Mouse (Mus musculus): ENCODE measurements around the gene Trmo. TPM values are rescaled to one million over a fixed set of nuclear protein-coding genes. Genes with fewer than 3 reads are reported as not detected.
A peak's percentile ranks its signal among the peaks of the same experiment; 100 is the strongest.

Trmo gene
- polyA plus RNA-seq, 1 experiment: 8.1 TPM

DNA sequence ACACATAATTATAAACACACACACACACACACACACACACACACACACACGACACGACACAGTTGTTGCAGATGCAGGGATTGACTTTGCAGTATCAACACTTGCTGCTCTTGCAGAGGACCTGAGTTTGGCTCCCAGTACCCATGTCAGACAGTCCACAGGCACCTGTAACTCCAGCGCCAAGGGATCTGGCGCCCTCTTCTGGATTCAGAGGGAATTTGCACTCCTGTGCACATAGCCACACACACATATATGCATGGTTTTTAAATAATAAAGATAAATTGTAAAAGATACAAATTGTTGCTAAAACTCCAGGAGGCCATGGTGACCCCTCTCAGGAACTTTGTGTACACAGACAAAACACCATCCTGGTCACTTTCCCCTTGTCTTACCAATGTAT is 20.2 kb downstream of the Trmo start:
- peak; percentile 40; the same call in 1 of the 2 replicates for TF ChIP-seq CTCF (IDR thresholded peaks at IDR 0.05; ENCODE audit: borderline replicate concordance, extremely low read depth, insufficient read depth, insufficient read length)
- TF ChIP-seq POLR2A (IDR thresholded peaks at IDR 0.05; ENCODE audit: borderline replicate concordance, extremely low read depth, insufficient read depth, insufficient read length, poor library complexity, severe bottlenecking): no peak
- no peak for DNase-seq (ENCODE audit: low read depth)

DNA sequence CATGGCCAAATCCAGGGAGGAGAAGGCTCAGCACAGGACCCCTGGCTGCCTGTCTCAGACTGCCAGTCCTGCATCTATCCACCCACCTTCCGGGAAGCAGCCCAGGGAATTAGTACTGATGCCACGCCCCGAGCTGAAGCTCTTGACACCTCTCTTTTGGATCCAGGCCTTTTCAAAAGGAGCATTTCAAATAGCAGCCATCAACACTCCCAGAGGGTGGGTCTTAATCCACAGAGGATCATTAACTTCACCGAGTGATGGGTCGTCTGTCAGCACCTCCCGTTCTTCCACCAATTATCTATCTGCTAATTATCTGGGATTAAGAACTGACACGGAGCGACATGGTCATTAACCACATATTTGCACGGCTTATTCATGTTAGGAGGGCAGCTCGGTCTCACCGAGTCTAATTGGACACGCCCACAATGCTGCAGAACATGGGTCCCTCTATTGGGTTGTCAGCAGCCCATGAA is 21.7 kb downstream of the Trmo start:
- TF ChIP-seq POLR2A (IDR thresholded peaks at IDR 0.05; ENCODE audit: borderline replicate concordance, extremely low read depth, insufficient read depth, insufficient read length, poor library complexity, severe bottlenecking): no peak
- TF ChIP-seq CTCF (IDR thresholded peaks at IDR 0.05; ENCODE audit: borderline replicate concordance, extremely low read depth, insufficient read depth, insufficient read length): no peak
- peak; percentile 91 for DNase-seq (ENCODE audit: low read depth)

DNA sequence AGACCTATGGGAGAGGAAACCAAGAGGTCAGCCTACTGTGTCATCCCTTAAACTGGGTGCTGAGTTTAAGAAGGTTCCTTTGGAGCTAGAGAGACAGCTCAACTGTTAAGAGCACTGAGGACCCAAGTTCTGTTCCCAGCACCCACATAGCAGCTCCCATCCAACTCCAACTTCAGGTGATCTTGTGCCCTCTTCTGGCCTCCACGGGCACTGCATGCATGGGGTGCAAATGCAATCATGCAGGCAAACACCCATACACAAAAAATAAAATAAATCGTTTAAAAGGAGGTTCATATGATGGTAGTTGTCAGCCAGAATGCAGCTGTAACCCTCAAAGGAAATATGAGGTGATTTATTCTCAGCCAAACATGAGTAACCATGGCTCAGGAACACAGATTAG is 24.9 kb downstream of the Trmo start:
- TF ChIP-seq POLR2A (IDR thresholded peaks at IDR 0.05; ENCODE audit: borderline replicate concordance, extremely low read depth, insufficient read depth, insufficient read length, poor library complexity, severe bottlenecking) (no peak), CTCF (IDR thresholded peaks at IDR 0.05; ENCODE audit: borderline replicate concordance, extremely low read depth, insufficient read depth, insufficient read length) (peak; percentile 19; the same call in 1 of the 2 replicates)
- no peak for DNase-seq (ENCODE audit: low read depth)

DNA sequence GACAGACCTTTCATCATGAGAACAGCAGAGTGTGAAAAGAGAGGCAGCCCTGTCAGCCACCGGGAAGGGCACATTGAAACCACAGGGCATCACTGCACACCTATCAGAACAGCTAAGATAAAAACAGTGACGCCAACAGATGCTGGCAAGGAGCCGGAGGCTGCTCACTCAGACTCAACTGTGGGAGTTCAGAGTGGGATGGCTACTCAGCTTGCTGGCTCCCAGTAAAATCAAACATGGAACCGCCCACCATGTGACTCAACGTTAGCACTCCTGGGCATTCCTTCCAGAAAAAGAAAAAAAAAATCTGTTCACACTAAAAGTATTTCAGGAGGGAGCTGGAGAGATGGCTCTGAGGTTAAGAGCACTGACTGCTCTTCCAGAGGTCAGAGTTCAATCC is 28.0 kb downstream of the Trmo start:
- no peak for DNase-seq (ENCODE audit: low read depth)
- TF ChIP-seq CTCF (IDR thresholded peaks at IDR 0.05; ENCODE audit: borderline replicate concordance, extremely low read depth, insufficient read depth, insufficient read length): no peak
- TF ChIP-seq POLR2A (IDR thresholded peaks at IDR 0.05; ENCODE audit: borderline replicate concordance, extremely low read depth, insufficient read depth, insufficient read length, poor library complexity, severe bottlenecking): no peak

DNA sequence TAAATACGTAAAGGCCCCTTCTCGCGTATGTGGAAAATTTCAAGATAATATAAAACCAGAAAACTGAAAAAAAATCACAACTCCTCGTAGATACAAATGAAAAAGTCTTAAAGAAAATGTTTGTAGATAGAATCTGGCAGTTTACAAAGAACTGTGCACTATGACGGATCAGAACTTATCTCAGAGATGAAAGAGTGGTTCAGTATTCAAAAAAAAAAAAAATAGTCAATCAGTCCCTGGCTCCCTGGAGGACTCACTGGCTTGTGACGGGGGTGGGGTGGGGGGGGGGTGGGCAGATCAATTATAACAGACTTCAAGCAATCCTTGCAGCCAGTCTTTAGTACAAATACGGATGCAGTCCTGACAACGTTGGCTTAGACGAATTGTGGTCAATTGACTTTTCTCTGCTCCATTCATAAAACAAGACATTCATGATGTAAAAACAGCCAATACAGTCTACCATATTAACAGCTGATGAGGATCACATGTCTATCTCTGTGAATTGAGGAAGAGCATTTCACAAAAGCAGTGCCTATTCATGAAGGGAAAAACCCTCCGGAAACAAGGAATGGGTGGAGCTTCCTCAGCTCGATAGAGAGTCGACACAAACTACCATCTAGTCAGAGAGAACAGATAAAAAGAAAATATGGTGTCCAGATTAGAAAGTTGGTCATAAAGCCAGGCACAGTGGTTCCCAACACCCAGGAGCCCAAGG is 29.5 kb downstream of the Trmo start:
- no peak for DNase-seq (ENCODE audit: low read depth)
- TF ChIP-seq POLR2A (IDR thresholded peaks at IDR 0.05; ENCODE audit: borderline replicate concordance, extremely low read depth, insufficient read depth, insufficient read length, poor library complexity, severe bottlenecking) (no peak), CTCF (IDR thresholded peaks at IDR 0.05; ENCODE audit: borderline replicate concordance, extremely low read depth, insufficient read depth, insufficient read length) (no peak)

DNA sequence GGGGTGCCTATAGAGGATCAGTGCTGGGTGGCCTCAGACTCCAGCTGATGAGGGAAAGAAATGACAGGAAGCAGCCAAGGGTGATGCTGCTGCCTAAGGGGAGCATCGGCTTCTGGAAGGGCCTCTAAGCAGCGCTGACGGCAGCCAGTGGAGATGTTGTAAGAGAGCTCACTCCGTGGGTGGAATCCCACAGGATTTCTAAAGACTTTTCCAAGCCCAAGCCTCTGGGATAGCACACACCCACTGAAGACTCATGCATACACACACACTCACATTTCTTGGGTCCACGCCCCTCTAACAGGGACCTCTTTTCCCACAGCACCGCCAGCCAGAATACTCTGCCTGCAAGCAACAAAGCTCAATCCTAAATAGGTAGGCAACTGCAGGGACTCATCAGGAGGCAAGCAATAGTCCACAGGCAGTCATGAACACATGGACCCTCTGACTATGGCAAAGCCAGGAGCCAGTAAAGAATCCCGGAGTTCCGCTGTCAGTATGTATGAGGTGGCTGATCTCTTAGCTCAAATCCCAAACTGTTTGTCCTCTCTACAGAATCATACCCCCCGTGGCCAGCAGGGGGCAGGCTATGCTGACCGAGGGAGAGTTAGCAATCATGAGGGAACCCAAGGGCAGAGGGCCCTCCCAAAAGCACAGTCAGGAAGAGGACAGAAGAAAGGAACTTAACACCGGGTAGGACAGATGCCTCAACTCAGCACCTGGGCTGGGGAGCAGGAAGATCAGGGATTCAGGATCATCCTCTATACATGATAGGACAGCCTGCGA is 32.7 kb downstream of the Trmo start:
- TF ChIP-seq CTCF (IDR thresholded peaks at IDR 0.05; ENCODE audit: borderline replicate concordance, extremely low read depth, insufficient read depth, insufficient read length) (peak; percentile 82), POLR2A (IDR thresholded peaks at IDR 0.05; ENCODE audit: borderline replicate concordance, extremely low read depth, insufficient read depth, insufficient read length, poor library complexity, severe bottlenecking) (no peak)
- DNase-seq (ENCODE audit: low read depth): peak; percentile 57

DNA sequence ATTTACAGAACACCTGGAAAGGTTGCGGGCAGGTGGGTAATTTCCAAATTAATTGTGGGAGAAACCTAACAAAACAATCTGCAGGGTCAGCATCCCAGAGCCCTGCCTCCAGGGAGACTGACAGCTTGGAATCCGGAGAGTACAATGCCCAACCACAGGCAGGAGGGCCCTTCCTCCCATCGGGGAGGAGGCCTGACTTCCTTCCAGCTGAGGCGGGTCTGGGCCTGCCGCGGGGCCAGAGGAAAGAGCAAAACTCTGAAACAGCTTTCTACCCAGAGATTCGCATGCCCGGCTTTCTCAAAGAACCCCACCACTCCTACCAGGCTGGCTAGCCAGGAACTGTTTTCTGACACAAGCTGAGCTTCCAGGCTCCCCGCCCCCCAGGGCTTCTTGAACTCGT is 36.2 kb downstream of the Trmo start:
- DNase-seq (ENCODE audit: low read depth): no peak
- TF ChIP-seq CTCF (IDR thresholded peaks at IDR 0.05; ENCODE audit: borderline replicate concordance, extremely low read depth, insufficient read depth, insufficient read length) (no peak), POLR2A (IDR thresholded peaks at IDR 0.05; ENCODE audit: borderline replicate concordance, extremely low read depth, insufficient read depth, insufficient read length, poor library complexity, severe bottlenecking) (no peak)

DNA sequence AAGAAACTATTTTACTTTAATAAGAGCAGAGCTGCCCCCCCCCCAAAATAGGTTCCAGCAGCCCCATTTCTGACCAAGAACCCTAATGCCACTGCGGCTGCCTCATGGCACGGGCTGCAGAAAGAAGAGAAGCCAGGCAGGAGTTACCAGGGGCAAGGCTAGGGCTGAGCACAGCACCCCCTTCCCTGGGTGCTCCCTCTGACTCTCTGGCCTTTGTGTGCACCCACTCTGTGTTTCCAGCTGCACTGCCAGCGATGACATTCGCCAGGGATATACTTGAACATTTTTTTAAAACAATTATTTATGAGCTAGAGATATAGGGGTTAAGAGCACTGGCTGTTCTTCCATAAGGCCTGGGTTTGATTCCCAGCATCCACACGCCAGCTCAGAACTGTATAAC is 39.7 kb downstream of the Trmo start:
- no peak for TF ChIP-seq POLR2A (IDR thresholded peaks at IDR 0.05; ENCODE audit: borderline replicate concordance, extremely low read depth, insufficient read depth, insufficient read length, poor library complexity, severe bottlenecking)
- TF ChIP-seq CTCF (IDR thresholded peaks at IDR 0.05; ENCODE audit: borderline replicate concordance, extremely low read depth, insufficient read depth, insufficient read length): no peak
- no peak for DNase-seq (ENCODE audit: low read depth)

DNA sequence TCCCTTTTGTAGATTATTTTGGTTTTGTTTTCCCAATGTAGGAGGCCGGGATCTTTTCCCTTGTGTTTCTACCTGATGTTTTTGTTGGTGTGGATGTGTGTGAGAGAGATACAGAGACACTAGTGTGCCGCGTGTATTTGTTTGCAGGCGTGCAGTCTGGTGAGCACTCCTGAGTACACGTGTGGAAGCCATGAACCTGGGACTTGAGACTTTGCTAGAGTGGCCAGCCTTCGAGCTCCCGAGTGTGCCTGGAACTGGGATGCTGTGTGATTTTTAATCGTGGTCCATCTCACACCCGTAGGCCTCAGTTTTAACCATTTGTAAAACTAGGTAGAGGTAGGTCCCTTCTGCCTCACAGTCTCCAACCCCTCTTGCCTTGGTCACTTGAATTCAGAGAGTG is 40.3 kb downstream of the Trmo start:
- TF ChIP-seq CTCF (IDR thresholded peaks at IDR 0.05; ENCODE audit: borderline replicate concordance, extremely low read depth, insufficient read depth, insufficient read length) (no peak), POLR2A (IDR thresholded peaks at IDR 0.05; ENCODE audit: borderline replicate concordance, extremely low read depth, insufficient read depth, insufficient read length, poor library complexity, severe bottlenecking) (no peak)
- DNase-seq (ENCODE audit: low read depth): no peak

DNA sequence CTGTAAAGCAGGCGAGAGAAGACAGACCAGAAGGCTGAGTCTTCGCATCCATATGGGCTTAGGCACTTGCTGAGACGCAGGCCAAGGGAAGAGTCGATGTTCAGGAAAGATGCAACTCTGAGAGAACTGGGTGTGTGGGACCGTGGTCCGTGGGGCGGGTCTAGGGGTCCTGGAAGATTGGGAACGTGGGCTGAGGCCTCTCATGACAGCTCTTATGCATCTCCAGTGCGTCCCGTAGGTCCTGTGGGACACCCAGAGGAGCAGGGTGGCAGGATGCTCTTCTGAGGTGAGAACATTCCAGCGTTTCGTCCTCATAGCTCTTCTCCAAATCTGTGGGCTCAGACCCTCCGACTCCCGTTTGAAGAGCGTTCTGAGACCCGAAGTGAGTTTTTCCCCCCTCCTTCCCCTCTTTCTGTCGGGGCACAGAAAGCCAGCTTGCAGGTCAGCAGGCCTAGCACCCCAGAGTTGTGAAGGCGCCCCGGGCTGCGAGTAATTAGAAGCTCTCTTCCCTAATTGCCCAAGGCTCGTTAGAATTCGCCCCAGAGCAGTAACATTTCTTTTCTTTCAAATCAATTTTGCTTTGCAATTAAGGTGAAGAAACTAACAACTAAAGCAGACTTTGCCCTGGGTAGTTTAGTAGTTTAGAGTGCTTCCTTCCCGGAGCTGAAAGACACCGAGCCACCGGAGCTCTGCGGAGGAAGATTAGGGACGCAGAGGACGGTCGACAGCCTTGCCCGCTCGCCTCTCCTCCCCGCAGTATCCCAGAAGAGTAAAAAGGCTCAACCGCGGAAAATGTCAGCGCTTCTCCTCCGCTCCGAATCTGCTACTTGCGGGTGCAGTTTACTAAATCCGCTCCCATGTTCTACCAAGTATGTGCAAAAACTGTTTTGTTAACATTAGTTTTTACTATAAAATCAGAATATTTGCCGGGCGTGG is 41.4 kb downstream of the Trmo start:
- TF ChIP-seq CTCF (IDR thresholded peaks at IDR 0.05; ENCODE audit: borderline replicate concordance, extremely low read depth, insufficient read depth, insufficient read length): no peak
- no peak for TF ChIP-seq POLR2A (IDR thresholded peaks at IDR 0.05; ENCODE audit: borderline replicate concordance, extremely low read depth, insufficient read depth, insufficient read length, poor library complexity, severe bottlenecking)
- DNase-seq (ENCODE audit: low read depth): peak; percentile 46

DNA sequence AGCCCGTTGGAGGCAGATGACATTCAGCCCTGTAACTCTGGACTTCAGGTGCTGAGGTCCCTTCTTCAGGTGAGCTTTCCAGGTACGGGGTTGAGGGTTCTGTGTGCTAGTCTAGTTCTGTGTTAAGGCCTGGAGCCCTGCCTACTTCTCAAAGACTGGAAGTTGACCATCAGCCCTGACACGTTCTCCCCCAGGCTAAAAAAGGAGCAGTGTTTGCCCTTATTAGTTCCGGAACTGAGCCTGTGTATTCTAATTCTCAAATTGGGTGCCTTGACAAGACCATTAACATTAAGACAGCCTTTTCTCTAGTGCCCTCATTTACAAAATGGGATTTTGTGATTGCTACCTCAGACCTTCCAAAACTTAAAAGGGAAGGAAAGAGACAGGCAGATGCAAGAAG is 42.1 kb downstream of the Trmo start:
- no peak for TF ChIP-seq POLR2A (IDR thresholded peaks at IDR 0.05; ENCODE audit: borderline replicate concordance, extremely low read depth, insufficient read depth, insufficient read length, poor library complexity, severe bottlenecking)
- TF ChIP-seq CTCF (IDR thresholded peaks at IDR 0.05; ENCODE audit: borderline replicate concordance, extremely low read depth, insufficient read depth, insufficient read length): no peak
- no peak for DNase-seq (ENCODE audit: low read depth)

Measured in brain, embryonic 14.5 days (tissue).